Mouse (Mus musculus): ENCODE measurements around the gene Trim67. TPM values are rescaled to one million over a fixed set of nuclear protein-coding genes. Genes with fewer than 3 reads are reported as not detected.
A peak's percentile ranks its signal among the peaks of the same experiment; 100 is the strongest.

Trim67 gene
- total and polyA plus RNA-seq, 3 experiments = 0.08 TPM; not detected in 2

DNA sequence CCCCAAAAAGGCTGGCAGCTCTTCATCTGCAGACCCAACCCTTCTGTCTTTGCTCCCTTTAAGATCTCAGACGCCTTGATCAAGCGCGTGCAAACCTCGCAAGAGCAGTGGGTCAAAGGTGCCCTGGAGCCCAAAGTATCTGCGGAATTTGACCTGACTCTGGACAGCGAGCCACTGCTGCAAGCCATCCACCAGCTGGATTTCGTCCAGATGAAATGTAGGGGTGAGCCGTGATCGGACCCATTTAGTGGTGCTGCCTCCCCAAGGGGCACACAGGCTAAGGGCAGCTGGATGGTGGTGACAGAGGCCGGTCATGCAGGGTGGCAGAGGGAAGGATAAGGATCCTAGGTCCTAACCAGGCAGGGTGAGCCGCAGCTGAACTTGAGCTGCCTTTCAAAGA is 27.2 kb downstream of the Trim67 start:
- no peak for TF ChIP-seq MAFK (IDR thresholded peaks at IDR 0.05; ENCODE audit: insufficient replicate concordance, low read length)
- TF ChIP-seq MXI1 (IDR thresholded peaks at IDR 0.05; ENCODE audit: low read depth, low read length) = no peak
- no peak for TF ChIP-seq ZKSCAN1 (IDR thresholded peaks at IDR 0.05; ENCODE audit: borderline replicate concordance, low read depth, low read length)
- Histone ChIP-seq H3K9me3 (replicated peaks; ENCODE audit: low read length) (peaks cover 38% of the 10 kb centered on the region), H3K27me3 (replicated peaks) (peaks cover 58% of the 10 kb centered on the region), H3K9ac (ENCODE audit: insufficient read depth, low read depth) (no peak overlapping the region), H3K79me2 (replicated peaks; ENCODE audit: control insufficient read depth, extremely low read depth, insufficient read depth, poor library complexity, severe bottlenecking) (no peaks in the 10 kb centered on the region), H3K4me1 (ENCODE audit: control insufficient read depth in 1 of 2, insufficient read depth in 2 of 2) (no peaks in the 10 kb centered on the region), H3K36me3 (replicated peaks in 1 of 2; ENCODE audit: control insufficient read depth in 1 of 2, insufficient read depth in 1 of 2, low read length in 1 of 2) (no peaks in the 10 kb centered on the region), H3K27ac (ENCODE audit: insufficient read depth, low read depth) (no peak overlapping the region), H3K4me3 (replicated peaks in 1 of 3; ENCODE audit: low read depth in 2 of 3, low read length in 2 of 3, poor library complexity in 1 of 3) (no peak overlapping the region), H3K4me2 (ENCODE audit: insufficient read depth, low read depth, poor library complexity, severe bottlenecking) (no peak overlapping the region)
- dilution Hi-C loops (cut with MboI; ENCODE audit: extremely low pct_ligation_motif_present, extremely low pct_unique_long_range_greater_than_20kb, low sequenced_read_pairs) = no loop called here
- no peak for DNase-seq (ENCODE audit: extremely low read depth)
- in situ Hi-C loops (cut with MboI; ENCODE audit: low pct_ligation_motif_present, low pct_unique_long_range_greater_than_20kb, low sequenced_read_pairs) = no loop called here

DNA sequence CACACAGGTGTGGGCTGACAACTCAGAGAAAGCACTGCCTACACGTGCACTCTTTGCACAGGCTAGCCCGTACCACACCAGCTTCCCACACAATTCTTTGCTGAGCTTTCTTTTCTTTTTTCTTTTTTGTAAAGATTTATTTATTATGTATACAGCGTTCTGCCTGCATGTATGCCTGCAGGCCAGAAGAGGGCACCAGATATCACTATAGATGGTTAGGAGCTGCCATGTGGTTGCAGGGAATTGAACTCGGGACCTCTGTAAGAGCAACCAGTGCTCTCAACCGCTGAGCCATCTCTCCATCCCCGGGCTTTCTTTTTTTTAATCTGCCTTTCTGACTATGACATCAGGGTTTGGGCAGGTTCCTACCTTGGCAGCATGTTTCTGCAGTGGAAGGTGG is 30.6 kb downstream of the Trim67 start:
- Histone ChIP-seq H3K4me1 (ENCODE audit: control insufficient read depth in 1 of 2, insufficient read depth in 2 of 2) (peaks cover 8 to 19% of the 10 kb centered on the region in 2 experiments), H3K27ac (ENCODE audit: insufficient read depth, low read depth) (no peak overlapping the region), H3K27me3 (replicated peaks) (peaks cover 68% of the 10 kb centered on the region), H3K4me3 (replicated peaks in 1 of 3; ENCODE audit: low read depth in 2 of 3, low read length in 2 of 3, poor library complexity in 1 of 3) (no peak overlapping the region), H3K9ac (ENCODE audit: insufficient read depth, low read depth) (no peak overlapping the region), H3K9me3 (replicated peaks; ENCODE audit: low read length) (peaks cover 22% of the 10 kb centered on the region), H3K36me3 (replicated peaks in 1 of 2; ENCODE audit: control insufficient read depth in 1 of 2, insufficient read depth in 1 of 2, low read length in 1 of 2) (no peaks in the 10 kb centered on the region), H3K79me2 (replicated peaks; ENCODE audit: control insufficient read depth, extremely low read depth, insufficient read depth, poor library complexity, severe bottlenecking) (no peaks in the 10 kb centered on the region), H3K4me2 (ENCODE audit: insufficient read depth, low read depth, poor library complexity, severe bottlenecking) (no peak overlapping the region)
- in situ Hi-C loops (cut with MboI; ENCODE audit: low pct_ligation_motif_present, low pct_unique_long_range_greater_than_20kb, low sequenced_read_pairs) (no loop called here), dilution Hi-C loops (cut with MboI; ENCODE audit: extremely low pct_ligation_motif_present, extremely low pct_unique_long_range_greater_than_20kb, low sequenced_read_pairs) (no loop called here)
- no peak for DNase-seq (ENCODE audit: extremely low read depth)
- no peak for TF ChIP-seq RCOR1 (conservative IDR thresholded peaks at IDR 0.05; ENCODE audit: low read depth, low read length)
- TF ChIP-seq MYC (IDR thresholded peaks at IDR 0.05; ENCODE audit: low read depth, low read length) = peak; percentile 47; the same call in 1 of the 2 replicates
- TF ChIP-seq CTCF (conservative IDR thresholded peaks at IDR 0.05 in 1 of 2, IDR thresholded peaks at IDR 0.05 in 1 of 2; ENCODE audit: low read depth in 2 of 2, low read length in 2 of 2) = peak in 1 of 2 experiments; percentile 33; a peak in 2 of 4 replicates

DNA sequence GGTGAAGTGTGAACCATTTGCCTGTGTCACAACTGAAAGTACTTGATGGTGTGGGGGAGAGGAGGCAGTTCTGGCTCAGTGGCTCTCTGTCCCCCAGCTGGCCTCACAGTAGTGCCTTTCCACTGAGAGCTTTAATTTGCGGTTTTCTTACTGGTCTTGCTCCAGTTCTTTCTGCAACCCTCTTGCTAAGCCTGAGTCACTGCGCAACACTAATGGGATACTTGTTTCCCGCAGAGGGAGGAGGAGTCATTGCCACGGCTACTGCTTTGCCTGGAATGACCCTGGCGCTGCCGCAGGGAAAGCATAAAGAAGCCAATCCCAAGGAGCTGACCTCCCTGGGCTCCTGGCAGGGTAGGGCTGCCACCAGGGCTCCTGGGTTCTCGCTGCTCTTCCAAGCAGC is 33.8 kb downstream of the Trim67 start:
- peaks cover 14% of the 10 kb centered on the region for H3K9me3 ChIP-seq (replicated peaks; ENCODE audit: low read length)
- peaks cover 8 to 22% of the 10 kb centered on the region in 2 experiments for H3K4me1 ChIP-seq (ENCODE audit: control insufficient read depth in 1 of 2, insufficient read depth in 2 of 2)
- H3K9ac ChIP-seq (ENCODE audit: insufficient read depth, low read depth) = no peak overlapping the region
- peaks cover 62% of the 10 kb centered on the region for H3K27me3 ChIP-seq (replicated peaks)
- no peak overlapping the region for H3K4me3 ChIP-seq (replicated peaks in 1 of 3; ENCODE audit: low read depth in 2 of 3, low read length in 2 of 3, poor library complexity in 1 of 3)
- DNase-seq (ENCODE audit: extremely low read depth) = peak; percentile 56
- H3K4me2 ChIP-seq (ENCODE audit: insufficient read depth, low read depth, poor library complexity, severe bottlenecking) = peak overlapping the region; percentile 53
- no peak for TF ChIP-seq ZC3H11A (IDR thresholded peaks at IDR 0.05; ENCODE audit: low read depth, low read length)
- no peak for TF ChIP-seq MXI1 (IDR thresholded peaks at IDR 0.05; ENCODE audit: low read depth, low read length)
- peak; percentile 39; the same call in 1 of the 2 replicates for TF ChIP-seq TCF12 (IDR thresholded peaks at IDR 0.05; ENCODE audit: low read depth, low read length)
- TF ChIP-seq RCOR1 (conservative IDR thresholded peaks at IDR 0.05; ENCODE audit: low read depth, low read length) = no peak
- TF ChIP-seq EP300 (IDR thresholded peaks at IDR 0.05; ENCODE audit: low read length) = peak; percentile 59; the same call in 1 of the 2 replicates
- no peak for TF ChIP-seq NELFE (IDR thresholded peaks at IDR 0.05; ENCODE audit: low read depth, low read length)
- peak; percentile 45; the same call in 1 of the 2 replicates for TF ChIP-seq IRF4 (IDR thresholded peaks at IDR 0.05; ENCODE audit: low read depth, low read length)
- 0 out of 2 replicates have a peak, but pooled peaks have one; percentile 48 for TF ChIP-seq MAFK (IDR thresholded peaks at IDR 0.05; ENCODE audit: insufficient replicate concordance, low read length)
- 0 out of 2 replicates have a peak, but pooled peaks have one; percentile 33 for TF ChIP-seq BHLHE40 (IDR thresholded peaks at IDR 0.05; ENCODE audit: low read depth, low read length)
- no peak for TF ChIP-seq ZMIZ1 (IDR thresholded peaks at IDR 0.05; ENCODE audit: low read depth, low read length)
- no peak overlapping the region for H3K27ac ChIP-seq (ENCODE audit: insufficient read depth, low read depth)
- dilution Hi-C loops (cut with MboI; ENCODE audit: extremely low pct_ligation_motif_present, extremely low pct_unique_long_range_greater_than_20kb, low sequenced_read_pairs) = no loop called here
- no peaks in the 10 kb centered on the region for H3K36me3 ChIP-seq (replicated peaks in 1 of 2; ENCODE audit: control insufficient read depth in 1 of 2, insufficient read depth in 1 of 2, low read length in 1 of 2)
- in situ Hi-C loops (cut with MboI; ENCODE audit: low pct_ligation_motif_present, low pct_unique_long_range_greater_than_20kb, low sequenced_read_pairs) = no loop called here
- H3K79me2 ChIP-seq (replicated peaks; ENCODE audit: control insufficient read depth, extremely low read depth, insufficient read depth, poor library complexity, severe bottlenecking) = no peaks in the 10 kb centered on the region
